Mouse (Mus musculus) lung, postnatal 25 days (tissue): Measurements from ENCODE around the gene Cemip.

ENCODE experiments used
- DNase-seq: peaks from one replicate; pipeline ENCODE4 v3.0.0; 2022; ENCODE audit warnings: low spot score

Gene Cemip

GRCm38 (mm10) chr7:84028368-84028767 is 57.9 kb downstream of the Cemip start:
- DNase-seq, result no peak

DNA sequence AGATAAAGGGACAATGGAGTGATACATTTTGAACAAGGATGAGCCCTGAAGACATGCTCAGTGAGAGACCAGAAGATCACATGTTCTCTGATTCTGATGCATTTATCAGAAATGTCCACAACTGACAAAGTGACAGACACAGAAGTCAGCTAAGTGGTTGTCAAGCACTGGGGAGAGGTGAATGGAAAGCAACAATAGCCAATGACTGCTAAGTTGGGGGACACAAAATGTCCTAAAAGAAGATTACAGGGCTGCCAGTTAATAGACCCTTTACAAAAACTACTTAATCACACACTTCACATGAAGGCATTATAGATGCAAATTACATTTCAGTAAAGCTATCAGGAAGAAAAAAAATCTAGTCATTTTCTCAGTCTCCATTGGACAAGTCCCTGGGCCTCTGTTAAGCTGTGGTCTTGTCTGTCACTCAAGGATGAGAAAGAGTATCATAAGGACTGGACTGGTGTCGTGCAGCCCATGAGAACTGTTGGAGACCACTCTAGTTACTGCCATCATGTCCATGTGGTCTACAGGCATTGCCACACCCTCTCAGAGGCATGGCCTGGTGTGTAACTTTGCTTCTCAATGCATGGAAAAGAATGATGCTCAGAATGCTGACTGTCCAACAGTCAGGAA is 59.2 kb downstream of the Cemip start:
- no peak for DNase-seq

- no peak for DNase-seq
Observed at GRCm38 (mm10) chr7:84026090-84026489, 60.2 kb downstream of the Cemip start.

GRCm38 (mm10) chr7:84023466-84023865 is 62.8 kb downstream of the Cemip start:
- DNase-seq, result no peak

GRCm38 (mm10) chr7:84022462-84022861 is 63.8 kb downstream of the Cemip start:
- DNase-seq, result no peak

DNA sequence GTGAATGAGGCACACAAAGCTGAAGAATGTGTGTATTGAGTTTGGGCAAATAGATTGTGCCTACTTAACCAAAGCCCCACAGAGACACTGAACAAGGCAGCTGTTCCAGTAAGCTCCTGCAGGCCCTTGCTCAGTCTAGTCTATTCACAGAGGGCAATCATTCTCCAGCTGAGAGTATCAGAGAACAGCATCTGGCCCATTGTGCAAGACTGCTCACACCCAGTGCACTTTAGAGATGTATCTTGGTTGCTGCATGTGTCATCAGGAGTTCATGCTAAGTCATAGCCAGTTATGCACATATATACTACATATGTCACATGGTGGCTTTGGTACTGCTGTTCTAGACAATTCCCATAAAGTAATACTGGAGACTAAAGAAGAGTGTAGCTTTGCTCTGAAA is 66.9 kb downstream of the Cemip start:
- no peak for DNase-seq

DNA sequence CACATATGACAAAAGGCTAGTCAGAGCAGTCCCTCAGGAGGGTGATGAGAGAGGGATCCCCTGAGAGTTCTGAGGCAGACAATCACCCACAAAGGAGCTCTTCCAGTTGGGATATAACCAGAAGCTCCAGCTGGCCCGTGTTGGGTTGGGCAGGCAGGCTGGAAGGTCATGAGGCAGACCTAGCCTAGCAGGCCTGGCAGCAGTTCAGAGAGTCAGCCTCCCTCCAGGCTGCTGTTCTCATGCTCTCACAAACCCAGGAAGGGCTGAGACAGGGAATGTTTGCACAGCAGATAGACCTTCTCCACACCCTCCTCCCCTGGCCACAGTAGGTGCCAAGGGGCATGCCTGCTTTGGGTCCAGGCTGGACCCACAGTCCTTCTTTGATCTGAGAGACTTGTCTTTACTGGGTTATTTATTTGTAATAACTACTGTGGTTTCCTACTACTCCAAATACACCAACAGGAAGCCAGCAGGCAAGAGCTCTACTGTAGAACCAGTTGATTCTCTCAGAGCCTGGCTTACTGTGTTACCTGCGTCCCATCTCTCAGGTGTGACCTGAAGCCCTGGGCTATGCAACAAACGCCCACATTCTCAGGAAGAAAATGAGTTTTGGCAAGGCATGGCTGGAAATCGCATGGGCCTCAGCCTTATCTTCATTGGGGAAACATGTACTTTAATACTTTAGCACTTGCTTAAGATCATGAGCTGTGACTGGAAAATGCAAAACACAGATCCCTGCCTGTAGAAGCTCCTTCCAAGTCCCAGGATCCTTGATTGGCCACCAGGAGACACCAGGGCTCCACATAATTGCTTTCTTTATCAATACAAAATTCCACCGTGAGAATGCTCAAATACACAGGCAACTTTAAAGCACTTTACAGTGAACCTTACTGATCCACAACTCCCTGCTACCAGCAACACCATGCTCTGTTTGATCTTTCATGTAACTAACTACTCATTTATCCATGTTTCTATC is 67.7 kb downstream of the Cemip start:
- peak; percentile 76 for DNase-seq

DNA sequence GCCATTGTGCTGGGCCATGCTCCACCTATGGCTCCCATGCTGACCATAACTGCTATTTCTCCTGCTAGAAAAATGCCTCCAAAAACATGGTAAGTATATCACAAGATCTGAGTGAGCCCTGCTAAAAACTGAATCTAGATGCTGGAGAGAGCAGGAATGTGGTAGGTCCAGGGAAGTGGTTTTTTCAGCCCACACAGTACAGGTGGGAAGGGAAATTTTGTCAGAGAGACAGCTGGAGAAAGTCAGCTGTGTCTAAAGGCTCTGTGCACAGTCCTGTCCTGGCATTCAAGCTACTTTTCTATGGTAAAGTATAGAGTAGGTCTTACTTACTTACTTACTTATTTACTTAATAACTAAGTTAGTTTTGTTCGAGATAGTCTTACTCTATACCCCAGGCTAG is 71.3 kb downstream of the Cemip start:
- DNase-seq, result no peak

DNA sequence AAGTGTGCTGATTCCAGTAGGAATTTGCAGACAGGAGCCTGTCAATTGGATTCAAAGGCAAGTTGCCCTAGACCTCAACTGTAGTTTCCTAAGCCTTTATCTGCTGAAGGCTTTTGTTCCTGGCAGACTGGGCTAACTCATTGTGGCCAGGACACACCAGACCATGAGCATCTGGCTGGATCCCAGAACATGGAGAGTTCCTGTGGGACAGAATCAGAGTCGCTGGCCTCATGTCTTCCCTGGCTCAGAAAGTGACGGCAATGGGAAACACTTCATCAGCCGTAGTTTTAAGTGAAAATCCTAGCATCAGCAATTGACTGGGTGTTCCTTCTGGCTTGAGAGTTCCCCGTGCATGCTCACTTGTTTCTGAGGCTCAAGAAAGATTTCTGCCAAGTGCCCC is 72.6 kb downstream of the Cemip start:
- DNase-seq, result peak; percentile 22

DNA sequence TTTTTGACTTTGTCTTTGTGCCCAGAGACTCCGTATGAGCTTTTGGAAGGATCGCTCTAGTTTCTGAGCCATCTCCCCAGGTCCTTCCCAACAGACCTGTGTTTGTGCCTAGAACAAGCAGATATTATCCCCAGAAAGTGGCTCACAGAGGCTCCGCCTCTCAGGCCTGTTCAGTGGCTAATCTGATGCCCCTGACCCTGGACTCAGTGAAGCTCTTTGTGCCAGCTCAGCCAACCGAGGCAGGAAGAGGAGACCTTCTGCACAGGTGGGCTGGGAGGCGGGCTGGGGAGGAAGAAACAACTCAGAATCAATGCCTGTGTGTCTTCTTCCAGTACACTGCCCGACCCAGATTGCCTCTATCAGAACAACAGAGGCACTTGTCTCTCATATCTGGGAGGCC is 81.9 kb downstream of the Cemip start:
- DNase-seq, result no peak

- no peak for DNase-seq
Observed at GRCm38 (mm10) chr7:84001516-84001915, 84.8 kb downstream of the Cemip start.

DNA sequence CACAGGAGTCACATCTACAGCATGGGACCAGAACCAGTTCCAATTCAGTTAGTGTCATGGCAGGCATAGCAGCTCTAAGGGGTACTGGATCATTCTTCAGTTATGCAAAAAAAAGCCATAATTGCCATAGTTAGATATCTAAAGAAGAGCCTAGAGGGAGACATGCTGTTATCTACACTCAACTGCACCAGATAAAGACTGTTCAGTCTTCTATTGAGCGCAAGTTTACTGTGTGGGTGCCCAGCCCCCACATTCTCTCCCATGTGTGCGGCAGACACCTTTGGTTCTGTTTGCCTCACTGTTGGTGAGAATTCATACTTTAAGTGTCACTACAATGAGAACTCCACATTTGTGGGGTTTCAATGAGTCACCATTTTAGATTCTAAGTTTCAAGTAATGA is 85.6 kb downstream of the Cemip start:
- no peak for DNase-seq

DNA sequence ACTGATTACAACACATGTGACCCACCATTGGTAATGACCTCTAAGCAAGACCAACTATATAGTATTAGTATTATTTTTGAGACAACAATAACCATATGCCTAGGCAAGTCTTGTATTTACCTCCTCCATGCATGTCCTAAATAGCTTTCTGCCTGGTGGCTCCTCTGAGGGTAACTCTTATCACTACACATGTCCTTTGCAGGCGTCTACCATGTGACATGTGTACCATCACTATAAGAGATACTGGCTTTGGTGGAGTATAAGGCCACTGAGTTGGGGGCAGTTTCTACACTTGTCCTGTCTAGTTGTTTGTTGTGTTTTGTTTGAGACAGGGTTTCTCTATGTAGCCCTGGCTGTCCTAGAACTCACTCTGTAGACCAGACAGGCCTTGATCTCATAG is 86.7 kb downstream of the Cemip start:
- DNase-seq, result no peak

GRCm38 (mm10) chr7:83994348-83994747 is 92.0 kb downstream of the Cemip start:
- no peak for DNase-seq

DNA sequence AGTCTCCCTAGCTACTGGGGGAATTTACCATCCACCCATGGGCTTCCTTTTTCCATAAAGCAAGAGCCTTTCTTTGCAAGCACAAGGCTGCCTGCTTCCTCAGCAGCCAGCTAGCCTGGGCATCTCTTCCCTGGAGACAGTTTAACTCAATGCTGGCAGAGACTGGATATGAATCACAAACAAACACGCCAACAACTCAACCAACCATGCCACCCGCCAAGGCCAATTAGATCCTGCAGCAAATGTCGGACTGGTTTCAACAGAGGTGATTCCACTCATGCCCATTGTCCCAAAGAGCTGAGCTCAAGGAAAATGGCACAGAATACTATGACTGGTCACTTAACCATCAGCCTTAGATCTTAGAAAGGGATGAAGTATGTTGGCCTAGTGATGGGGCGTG is 97.0 kb downstream of the Cemip start:
- no peak for DNase-seq

GRCm38 (mm10) chr7:83985751-83986150 is 100.6 kb downstream of the Cemip start:
- no peak for DNase-seq

GRCm38 (mm10) chr7:83982566-83982965 is 103.7 kb downstream of the Cemip start:
- DNase-seq, result no peak

GRCm38 (mm10) chr7:83978945-83979536 is 107.3 kb downstream of the Cemip start:
- DNase-seq, result no peak

GRCm38 (mm10) chr7:83978410-83978809 is 107.9 kb downstream of the Cemip start:
- no peak for DNase-seq

DNA sequence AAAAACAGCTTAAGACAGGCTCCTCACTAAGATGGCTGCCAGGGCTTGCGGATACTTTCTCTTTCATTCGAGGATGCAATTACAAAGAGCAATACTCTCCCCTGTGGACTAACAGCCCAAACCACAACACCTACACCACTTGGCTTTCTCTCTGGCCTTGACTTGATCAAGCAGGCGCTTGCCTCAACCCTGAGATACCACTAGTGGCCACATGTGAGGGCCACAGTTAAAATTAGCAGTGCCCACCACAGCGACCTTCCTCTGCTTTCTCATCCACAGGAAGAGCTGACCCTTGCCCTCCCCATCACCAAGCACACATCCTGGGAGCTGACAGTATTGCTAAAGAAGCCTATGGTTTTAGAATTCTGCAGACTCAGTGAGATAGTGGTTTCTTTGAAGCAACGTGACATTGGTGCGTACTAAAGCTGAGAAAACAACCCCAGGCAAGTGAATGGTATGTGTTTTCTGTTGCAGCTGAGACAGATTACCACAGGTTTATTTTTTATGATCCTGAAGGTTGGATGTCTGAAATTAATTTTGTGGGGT is 109.8 kb downstream of the Cemip start:
- DNase-seq, result no peak

DNA sequence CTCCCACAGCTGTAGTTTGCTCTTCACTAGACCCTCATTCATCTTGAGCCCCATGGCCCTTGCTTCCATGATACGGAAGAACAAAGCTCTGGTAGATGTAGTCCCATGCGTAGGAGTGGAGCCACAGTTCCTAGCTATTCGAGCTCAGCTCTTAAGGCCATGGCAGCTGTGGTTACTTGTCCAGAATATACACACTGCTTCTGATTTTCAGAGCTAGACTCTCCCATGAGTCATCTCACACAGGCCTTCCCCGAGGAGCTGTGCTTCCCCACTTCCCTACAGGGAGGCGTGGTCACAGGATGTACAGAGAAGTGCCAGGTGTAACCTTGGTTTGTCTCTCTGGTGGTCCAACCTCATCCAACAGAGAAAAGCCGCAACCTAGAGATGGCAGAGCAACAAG is 111.0 kb downstream of the Cemip start:
- no peak for DNase-seq

DNA sequence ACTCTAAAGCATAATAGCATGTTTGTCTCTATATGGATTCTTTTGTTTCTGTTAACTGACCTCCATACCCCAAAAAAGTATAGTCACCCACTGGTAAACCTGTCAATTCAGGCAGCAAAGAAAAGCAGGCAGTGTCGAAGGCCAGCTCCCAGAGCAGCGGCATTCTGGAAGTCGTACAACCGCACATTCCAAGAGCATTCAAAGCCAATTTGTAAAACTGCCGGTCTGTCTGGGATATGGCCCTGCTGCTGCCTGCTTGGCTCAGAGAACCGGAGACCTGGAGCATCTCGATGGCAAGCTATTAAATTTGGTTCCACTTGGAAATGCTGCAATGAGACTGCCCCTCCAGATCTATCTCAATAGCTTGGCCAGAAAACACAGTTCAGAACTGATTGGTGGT is 113.8 kb downstream of the Cemip start:
- peak; percentile 34 for DNase-seq
